Mouse (Mus musculus) spleen, adult 2 months (tissue): ENCODE data around the gene Crtc3. TPM values are rescaled to one million over a fixed set of nuclear protein-coding genes. Genes with fewer than 3 reads are reported as not detected.

Source experiments
- DNase-seq, 2 experiments: peaks; one replicate each; pipeline versions ENCODE4 v3.0.0 to v3.0.0-alpha.2; 2012 to 2021; ENCODE audit warnings: low spot score in 2 of 2, low read depth in 1 of 2
- H3K27ac ChIP-seq: fragments of 200-500 bp; 2 replicates; pipeline ENCODE4 v1.5.1; 2012; ENCODE audit warnings: low read length, inconsistent platforms; ENCODE audit not compliant: insufficient read depth
- H3K27me3 ChIP-seq: fragments of 200-500 bp; 2 replicates; pipeline ENCODE4 v1.6.1; 2012; ENCODE audit warnings: mild to moderate bottlenecking, moderate library complexity, low read length, inconsistent platforms; ENCODE audit not compliant: control insufficient read depth, insufficient read depth
- H3K36me3 ChIP-seq: fragments of 200-500 bp; 2 replicates; pipeline ENCODE4 v1.6.1; 2012; ENCODE audit warnings: mild to moderate bottlenecking, low read length, inconsistent platforms; ENCODE audit not compliant: control insufficient read depth, insufficient read depth
- H3K4me1 ChIP-seq: fragments of 200-500 bp; 2 replicates; pipeline ENCODE4 v1.6.1; 2011; ENCODE audit warnings: inconsistent platforms; ENCODE audit not compliant: control insufficient read depth, insufficient read depth, insufficient read length
- H3K4me3 ChIP-seq: fragments of 200-500 bp; 2 replicates; pipeline ENCODE4 v1.5.1; 2011; ENCODE audit warnings: mild to moderate bottlenecking, inconsistent platforms; ENCODE audit not compliant: insufficient read depth, insufficient read length; ENCODE audit errors: extremely low read depth
- CTCF ChIP-seq: fragments of 200-500 bp; IDR thresholded peaks from 2 replicates; pipeline ENCODE4 v1.5.1; 2011; ENCODE audit warnings: mild to moderate bottlenecking, inconsistent platforms; ENCODE audit not compliant: insufficient read depth, insufficient read length, insufficient replicate concordance; ENCODE audit errors: extremely low read depth
- POLR2A ChIP-seq: fragments of 200-500 bp; IDR thresholded peaks from 2 replicates; pipeline ENCODE4 v1.6.1; 2011; ENCODE audit warnings: low read depth, low read length, inconsistent platforms
- WGBS: fragments of 180-500 bp; shearing (Covaris S2); methylation state at CpG from one replicate; pipeline ENCODE4 v1.1.7; 2018; 5-methylcytosine and 5-hydroxymethylcytosine counted together
- polyA plus RNA-seq: library from polyadenylated mRNA; depleted of rRNA; stranded (reverse); fragments of >200 nt; gene quantifications from 2 replicates; pipeline ENCODE4 v1.2.3, GENCODE M21; 2012

The Crtc3 gene
- polyA plus RNA-seq, 1 experiment = 19.1 TPM

- Histone ChIP-seq H3K4me3 (no peak overlapping the region), H3K27ac (no peak overlapping the region), H3K36me3 (peaks cover 7% of the 10 kb centered on the region), H3K4me1 (no peaks in the 10 kb centered on the region), H3K27me3 (no peaks in the 10 kb centered on the region)
- TF ChIP-seq CTCF = no peak
- WGBS = 87% methylated on average over 11 of the region's 11 CpGs
- DNase-seq = no peak
Measured at GRCm38 (mm10) chr7:80604908-80605556, 83.6 kb downstream of the Crtc3 start.

- 100% methylated on average over 1 of the region's 1 CpGs for WGBS
- Histone ChIP-seq H3K4me3 (no peak overlapping the region), H3K4me1 (no peaks in the 10 kb centered on the region), H3K36me3 (peaks cover 4% of the 10 kb centered on the region), H3K27ac (no peak overlapping the region), H3K27me3 (no peaks in the 10 kb centered on the region)
- TF ChIP-seq POLR2A = no peak
- TF ChIP-seq CTCF = no peak
- no peak for DNase-seq
Measured at GRCm38 (mm10) chr7:80602574-80602973, 86.1 kb downstream of the Crtc3 start.

- H3K27ac ChIP-seq = no peak overlapping the region
- WGBS = 68% methylated on average over 13 of the region's 13 CpGs
- peaks cover 14% of the 10 kb centered on the region for H3K36me3 ChIP-seq
- DNase-seq = no peak
- H3K27me3 ChIP-seq = no peaks in the 10 kb centered on the region
- TF ChIP-seq POLR2A = no peak
- TF ChIP-seq CTCF = no peak
- no peak overlapping the region for H3K4me3 ChIP-seq
- no peaks in the 10 kb centered on the region for H3K4me1 ChIP-seq
Measured at GRCm38 (mm10) chr7:80598436-80598985, 90.2 kb downstream of the Crtc3 start.

GRCm38 (mm10) chr7:80597900-80598299 is 90.8 kb downstream of the Crtc3 start:
- TF ChIP-seq CTCF = no peak
- no peak for TF ChIP-seq POLR2A
- no peak overlapping the region for H3K4me3 ChIP-seq
- peaks cover 14% of the 10 kb centered on the region for H3K36me3 ChIP-seq
- WGBS = 51% methylated on average over 5 of the region's 5 CpGs
- H3K27ac ChIP-seq = no peak overlapping the region
- no peaks in the 10 kb centered on the region for H3K4me1 ChIP-seq
- no peaks in the 10 kb centered on the region for H3K27me3 ChIP-seq
- no peak for DNase-seq

GRCm38 (mm10) chr7:80589054-80589746 is 99.5 kb downstream of the Crtc3 start:
- TF ChIP-seq CTCF = no peak
- no peak for TF ChIP-seq POLR2A
- no peaks in the 10 kb centered on the region for H3K4me1 ChIP-seq
- no peak for DNase-seq
- no peak overlapping the region for H3K27ac ChIP-seq
- H3K27me3 ChIP-seq = no peaks in the 10 kb centered on the region
- peaks cover 32% of the 10 kb centered on the region for H3K36me3 ChIP-seq
- 90% methylated on average over 16 of the region's 16 CpGs for WGBS
- H3K4me3 ChIP-seq = no peak overlapping the region

- Histone ChIP-seq H3K4me1 (peaks cover 5% of the 10 kb centered on the region; the same call in 1 of the 2 replicates), H3K4me3 (no peak overlapping the region), H3K36me3 (peaks cover 28% of the 10 kb centered on the region), H3K27ac (no peak overlapping the region), H3K27me3 (no peaks in the 10 kb centered on the region)
- WGBS = 91% methylated on average over 10 of the region's 10 CpGs
- TF ChIP-seq POLR2A (no peak), CTCF (no peak)
- DNase-seq = no peak
Measured at GRCm38 (mm10) chr7:80587684-80588083, 101.0 kb downstream of the Crtc3 start.
